Mouse (Mus musculus) spleen, adult 2 months (tissue): ENCODE measurements at regions not wholly inside any gene's neighbourhood (a gene's known extent, or its start where the extent isn't known, plus 50 kb on each side); places are given as distances from the start of the nearest gene placed in this dataset.

ENCODE experiments used
- DNase-seq, 2 experiments: peaks; one replicate each; pipeline versions ENCODE4 v3.0.0 to v3.0.0-alpha.2; 2012 to 2021; ENCODE audit warnings: low spot score in 2 of 2, low read depth in 1 of 2
- H3K27ac ChIP-seq: fragments of 200-500 bp; 2 replicates; pipeline ENCODE4 v1.5.1; 2012; ENCODE audit warnings: low read length, inconsistent platforms; ENCODE audit not compliant: insufficient read depth
- H3K27me3 ChIP-seq: fragments of 200-500 bp; 2 replicates; pipeline ENCODE4 v1.6.1; 2012; ENCODE audit warnings: mild to moderate bottlenecking, moderate library complexity, low read length, inconsistent platforms; ENCODE audit not compliant: control insufficient read depth, insufficient read depth
- H3K36me3 ChIP-seq: fragments of 200-500 bp; 2 replicates; pipeline ENCODE4 v1.6.1; 2012; ENCODE audit warnings: mild to moderate bottlenecking, low read length, inconsistent platforms; ENCODE audit not compliant: control insufficient read depth, insufficient read depth
- H3K4me1 ChIP-seq: fragments of 200-500 bp; 2 replicates; pipeline ENCODE4 v1.6.1; 2011; ENCODE audit warnings: inconsistent platforms; ENCODE audit not compliant: control insufficient read depth, insufficient read depth, insufficient read length
- H3K4me3 ChIP-seq: fragments of 200-500 bp; 2 replicates; pipeline ENCODE4 v1.5.1; 2011; ENCODE audit warnings: mild to moderate bottlenecking, inconsistent platforms; ENCODE audit not compliant: insufficient read depth, insufficient read length; ENCODE audit errors: extremely low read depth
- CTCF ChIP-seq: fragments of 200-500 bp; IDR thresholded peaks from 2 replicates; pipeline ENCODE4 v1.5.1; 2011; ENCODE audit warnings: mild to moderate bottlenecking, inconsistent platforms; ENCODE audit not compliant: insufficient read depth, insufficient read length, insufficient replicate concordance; ENCODE audit errors: extremely low read depth
- POLR2A ChIP-seq: fragments of 200-500 bp; IDR thresholded peaks from 2 replicates; pipeline ENCODE4 v1.6.1; 2011; ENCODE audit warnings: low read depth, low read length, inconsistent platforms
- WGBS: fragments of 180-500 bp; shearing (Covaris S2); methylation state at CpG from one replicate; pipeline ENCODE4 v1.1.7; 2018; 5-methylcytosine and 5-hydroxymethylcytosine counted together

GRCm38 (mm10) chr8:116117919-116118318, 386.9 kb upstream of the Dynlrb2 start:
- H3K4me3 ChIP-seq, result no peak overlapping the region
- no peaks in the 10 kb centered on the region for H3K4me1 ChIP-seq
- no peaks in the 10 kb centered on the region for H3K36me3 ChIP-seq
- no peaks in the 10 kb centered on the region for H3K27me3 ChIP-seq
- no peak for DNase-seq
- TF ChIP-seq CTCF, result no peak
- TF ChIP-seq POLR2A, result no peak
- 88% methylated on average over 2 of the region's 2 CpGs for WGBS
- H3K27ac ChIP-seq, result no peak overlapping the region

GRCm38 (mm10) chr8:116116625-116117024, 388.1 kb upstream of the Dynlrb2 start:
- no peak for DNase-seq
- TF ChIP-seq POLR2A (no peak), CTCF (no peak)
- no peaks in the 10 kb centered on the region for H3K4me1 ChIP-seq

GRCm38 (mm10) chr8:116115811-116116372, 388.9 kb upstream of the Dynlrb2 start:
- WGBS, result 83% methylated on average over 18 of the region's 18 CpGs
- no peak for DNase-seq
- TF ChIP-seq POLR2A (no peak), CTCF (no peak)
- no peaks in the 10 kb centered on the region for H3K36me3 ChIP-seq
- H3K27ac ChIP-seq, result no peak overlapping the region
- no peaks in the 10 kb centered on the region for H3K4me1 ChIP-seq
- H3K27me3 ChIP-seq, result no peaks in the 10 kb centered on the region
- H3K4me3 ChIP-seq, result no peak overlapping the region

More at GRCm38 (mm10) chr8:116116625-116117024, 388.1 kb upstream of the Dynlrb2 start:
- Histone ChIP-seq H3K4me3 (no peak overlapping the region), H3K27me3 (no peaks in the 10 kb centered on the region), H3K27ac (no peak overlapping the region), H3K36me3 (no peaks in the 10 kb centered on the region)
- 64% methylated on average over 7 of the region's 7 CpGs for WGBS

GRCm38 (mm10) chr8:116114978-116115377, 389.8 kb upstream of the Dynlrb2 start:
- Histone ChIP-seq H3K4me1 (no peaks in the 10 kb centered on the region), H3K4me3 (no peak overlapping the region), H3K27me3 (no peaks in the 10 kb centered on the region), H3K27ac (no peak overlapping the region), H3K36me3 (no peaks in the 10 kb centered on the region)
- 82% methylated on average over 2 of the region's 2 CpGs for WGBS
- DNase-seq, result no peak
- TF ChIP-seq POLR2A, result no peak
- TF ChIP-seq CTCF, result no peak

GRCm38 (mm10) chr8:116114502-116114901, 390.3 kb upstream of the Dynlrb2 start:
- no peak for TF ChIP-seq POLR2A
- TF ChIP-seq CTCF, result no peak
- no peaks in the 10 kb centered on the region for H3K4me1 ChIP-seq
- no peak overlapping the region for H3K4me3 ChIP-seq
- H3K27ac ChIP-seq, result no peak overlapping the region
- H3K27me3 ChIP-seq, result no peaks in the 10 kb centered on the region
- DNase-seq, result no peak
- WGBS, result 82% methylated on average over 2 of the region's 2 CpGs
- H3K36me3 ChIP-seq, result no peaks in the 10 kb centered on the region

GRCm38 (mm10) chr8:116111168-116111567, 393.6 kb upstream of the Dynlrb2 start:
- H3K36me3 ChIP-seq, result no peaks in the 10 kb centered on the region
- no peak overlapping the region for H3K27ac ChIP-seq
- H3K4me3 ChIP-seq, result no peak overlapping the region
- no peaks in the 10 kb centered on the region for H3K4me1 ChIP-seq
- no peaks in the 10 kb centered on the region for H3K27me3 ChIP-seq
- TF ChIP-seq POLR2A, result no peak
- WGBS, result 85% methylated on average over 12 of the region's 12 CpGs
- no peak for DNase-seq

- no peak for DNase-seq
- TF ChIP-seq POLR2A, result no peak
- WGBS, result 31% methylated on average over 3 of the region's 3 CpGs
- Histone ChIP-seq H3K27me3 (no peaks in the 10 kb centered on the region), H3K4me3 (no peak overlapping the region), H3K36me3 (no peaks in the 10 kb centered on the region), H3K4me1 (no peaks in the 10 kb centered on the region), H3K27ac (no peak overlapping the region)
Observed at GRCm38 (mm10) chr8:116096666-116097065, 389.1 kb upstream of the Maf start.
